Mouse (Mus musculus) lung, embryonic 16.5 days (tissue): ENCODE results near the gene Il12rb1. TPM values are rescaled to one million over a fixed set of nuclear protein-coding genes. Genes with fewer than 3 reads are reported as not detected.

Source experiments
- ATAC-seq: fragments of 200-750 bp; cut with Nextera tagmentation; 2 replicates; pipeline ENCODE4 v1.8.0; 2017; ENCODE audit warnings: low read depth, mild to moderate bottlenecking, moderate library complexity
- H3K27ac ChIP-seq: fragments of 300-500 bp; sonication (generic); 2 replicates; pipeline ENCODE4 v1.5.1; 2014; ENCODE audit warnings: mild to moderate bottlenecking, control low read depth, low read length
- H3K27me3 ChIP-seq: fragments of 300-500 bp; sonication (generic); 2 replicates; pipeline ENCODE4 v1.6.1; 2014; ENCODE audit warnings: low read depth, low read length, mixed read lengths; ENCODE audit not compliant: control insufficient read depth, insufficient read depth
- H3K36me3 ChIP-seq: fragments of 300-500 bp; sonication (generic); 2 replicates; pipeline ENCODE4 v1.6.1; 2014; ENCODE audit warnings: low read length; ENCODE audit not compliant: control insufficient read depth, insufficient read depth
- H3K4me1 ChIP-seq: fragments of 300-500 bp; sonication (generic); replicated peaks from 2 replicates; pipeline ENCODE4 v1.6.1; 2014; ENCODE audit warnings: low read length, mixed read lengths; ENCODE audit not compliant: control insufficient read depth, insufficient read depth
- H3K4me2 ChIP-seq: fragments of 300-500 bp; sonication (generic); 2 replicates; pipeline ENCODE4 v1.6.1; 2014; ENCODE audit warnings: low read depth, low read length, control low read depth
- H3K4me3 ChIP-seq: fragments of 300-500 bp; sonication (generic); 2 replicates; pipeline ENCODE4 v1.5.1; 2014; ENCODE audit warnings: mild to moderate bottlenecking, low read length, control low read depth
- H3K9ac ChIP-seq: fragments of 300-500 bp; sonication (generic); 2 replicates; pipeline ENCODE4 v1.6.1; 2014; ENCODE audit warnings: low read length, control low read depth
- H3K9me3 ChIP-seq: fragments of 300-500 bp; sonication (generic); 2 replicates; pipeline ENCODE4 v1.6.1; 2016; ENCODE audit warnings: low read length; ENCODE audit not compliant: control insufficient read depth
- WGBS: fragments of 180-500 bp; shearing (Covaris S2); extraction: QIAGEN DNeasy Blood & Tissue Kit; methylation state at CpG from one replicate; pipeline ENCODE4 v1.1.7; 2014; 5-methylcytosine and 5-hydroxymethylcytosine counted together
- polyA plus RNA-seq: library from polyadenylated mRNA; unstranded; fragments of >200 nt; fragmentation: Nextera tagmentation; extraction: Ambion mirVana; gene quantifications from 2 replicates; pipeline ENCODE4 v1.2.1, GENCODE M21; 2015

The Il12rb1 gene
- polyA plus RNA-seq, 1 experiment from 2014 or later: 0.24 TPM

DNA sequence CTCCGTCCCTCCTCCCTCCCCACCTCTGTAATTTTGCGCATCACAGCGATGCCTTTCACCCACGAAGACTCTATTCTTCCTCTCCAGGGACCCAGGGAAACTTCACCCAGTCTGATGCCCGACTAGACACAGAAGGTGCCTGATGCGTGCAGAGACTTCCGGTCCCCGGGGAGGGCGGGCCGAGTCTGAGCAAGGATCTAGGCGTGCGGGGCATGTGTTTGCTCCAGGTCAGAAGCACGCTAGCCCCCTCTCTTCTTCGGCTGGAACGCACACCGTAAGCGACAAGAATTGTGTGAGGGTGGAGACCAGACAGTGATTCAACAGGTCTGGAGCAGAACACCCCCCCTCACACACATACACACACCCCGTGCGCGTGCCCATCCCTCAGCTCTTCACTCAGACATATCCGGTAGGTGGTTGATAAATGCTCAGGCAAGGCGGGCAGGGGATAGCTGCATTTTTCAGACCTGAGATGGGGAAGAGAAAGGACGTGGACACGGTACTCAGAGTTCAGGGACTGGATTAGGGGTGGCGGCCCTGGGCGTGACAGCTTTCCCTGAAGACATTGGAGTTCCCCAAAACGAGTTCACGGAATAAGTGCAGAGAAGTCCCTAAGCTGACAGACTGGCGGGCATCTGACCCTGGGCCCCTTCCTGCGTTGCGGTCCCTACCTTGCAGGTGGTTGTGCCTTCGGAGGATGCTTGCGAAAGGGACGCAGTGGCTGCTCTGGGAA lies 42.2 kb upstream of the Il12rb1 start:
- H3K27me3 ChIP-seq: no peaks in the 10 kb centered on the region
- peaks cover 10% of the 10 kb centered on the region for H3K36me3 ChIP-seq
- peak overlapping the region; percentile 57 for H3K4me3 ChIP-seq
- H3K27ac ChIP-seq: peak overlapping the region; percentile 60
- peak overlapping the region; percentile 73 for H3K9ac ChIP-seq
- ATAC-seq: 0 out of 2 replicates have a peak, but pooled peaks have one; percentile 3
- H3K4me2 ChIP-seq: peak overlapping the region; percentile 95
- H3K4me1 ChIP-seq: peaks cover 13% of the 10 kb centered on the region
- no peaks in the 10 kb centered on the region for H3K9me3 ChIP-seq
- under 1% methylated on average over 34 of the region's 34 CpGs for WGBS

DNA sequence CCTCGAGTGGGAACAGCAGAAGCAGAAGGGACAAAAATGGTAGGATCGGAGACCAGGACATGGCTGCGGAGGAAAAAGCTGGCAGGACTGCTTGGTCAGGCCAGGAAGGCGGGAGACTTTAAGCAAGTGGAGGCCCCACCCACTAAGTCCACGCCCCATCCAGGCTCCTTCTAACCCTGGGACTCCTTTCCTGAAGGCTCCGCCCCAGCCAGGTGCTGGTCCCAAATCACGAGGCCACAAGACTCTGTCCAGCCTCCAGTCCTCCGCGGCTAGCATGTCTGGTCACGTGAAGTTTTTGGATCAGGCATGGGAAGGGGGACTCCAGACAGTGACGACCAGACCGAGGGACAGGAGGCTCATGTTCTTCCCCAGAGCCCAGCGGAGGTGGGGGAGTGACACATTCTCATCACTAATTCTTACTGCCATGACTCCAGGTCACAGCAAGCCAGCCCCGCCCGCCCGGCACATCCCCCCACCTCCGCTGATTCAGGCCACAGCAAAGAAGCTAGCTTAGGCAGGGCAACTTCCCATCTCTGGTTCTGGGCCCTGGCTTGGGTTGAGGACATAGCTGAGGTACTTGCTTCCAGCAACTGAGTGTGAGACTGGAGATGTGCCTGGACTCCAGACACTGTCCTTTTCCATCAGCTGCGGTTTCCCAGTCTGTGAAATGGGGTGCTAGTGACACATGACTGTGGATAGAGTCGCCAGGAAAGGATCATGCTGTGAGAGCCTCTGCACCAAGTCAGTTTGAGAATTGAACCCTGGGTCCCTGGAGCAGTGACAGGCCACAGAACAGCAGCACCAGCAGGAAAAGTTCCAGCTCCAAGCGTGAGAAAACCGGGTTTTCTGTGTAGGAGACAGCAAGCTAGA lies 41.4 kb upstream of the Il12rb1 start:
- peaks cover 13% of the 10 kb centered on the region for H3K4me1 ChIP-seq
- peak overlapping the region; percentile 60 for H3K27ac ChIP-seq
- ATAC-seq: peak; percentile 67
- peak overlapping the region; percentile 73 for H3K9ac ChIP-seq
- H3K27me3 ChIP-seq: no peaks in the 10 kb centered on the region
- WGBS: 7% methylated on average over 21 of the region's 21 CpGs
- H3K4me3 ChIP-seq: peak overlapping the region; percentile 57
- no peaks in the 10 kb centered on the region for H3K9me3 ChIP-seq
- H3K4me2 ChIP-seq: peak overlapping the region; percentile 95
- H3K36me3 ChIP-seq: peaks cover 13% of the 10 kb centered on the region

GRCm38 (mm10) chr8:70767503-70767902 lies 40.7 kb upstream of the Il12rb1 start:
- Histone ChIP-seq H3K9me3 (no peaks in the 10 kb centered on the region), H3K4me1 (peaks cover 15% of the 10 kb centered on the region), H3K9ac (no peak overlapping the region), H3K27me3 (no peaks in the 10 kb centered on the region), H3K36me3 (peaks cover 18% of the 10 kb centered on the region), H3K4me3 (no peak overlapping the region), H3K27ac (no peak overlapping the region), H3K4me2 (no peak overlapping the region)
- no peak for ATAC-seq
- 78% methylated on average over 6 of the region's 6 CpGs for WGBS

GRCm38 (mm10) chr8:70768231-70768776 lies 39.9 kb upstream of the Il12rb1 start:
- Histone ChIP-seq H3K27ac (no peak overlapping the region), H3K4me2 (no peak overlapping the region), H3K27me3 (no peaks in the 10 kb centered on the region), H3K4me1 (peaks cover 23% of the 10 kb centered on the region), H3K9ac (no peak overlapping the region), H3K4me3 (no peak overlapping the region), H3K9me3 (no peaks in the 10 kb centered on the region), H3K36me3 (peaks cover 18% of the 10 kb centered on the region)
- 90% methylated on average over 32 of the region's 32 CpGs for WGBS
- no peak for ATAC-seq

DNA sequence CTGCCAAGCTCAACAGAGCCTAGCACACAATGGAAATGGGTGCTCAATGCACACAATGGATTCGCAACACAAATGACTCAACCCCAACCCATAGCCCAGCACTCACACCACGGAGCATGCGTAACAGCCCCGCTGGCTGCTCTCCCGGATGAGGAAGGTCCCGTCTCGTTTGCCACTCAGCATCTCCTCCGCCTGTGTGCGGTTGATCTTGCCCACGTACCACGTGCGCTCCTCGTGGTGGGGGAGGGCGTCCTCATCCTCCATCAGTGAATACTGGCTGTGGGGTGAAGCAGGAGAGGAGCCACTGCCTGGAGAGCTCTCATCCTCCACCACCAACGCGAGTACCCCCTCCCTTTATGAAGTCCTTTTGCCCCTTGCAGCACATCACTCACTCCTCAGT lies 39.3 kb upstream of the Il12rb1 start:
- WGBS: 82% methylated on average over 16 of the region's 16 CpGs
- H3K9me3 ChIP-seq: no peaks in the 10 kb centered on the region
- H3K9ac ChIP-seq: no peak overlapping the region
- no peak overlapping the region for H3K27ac ChIP-seq
- ATAC-seq: no peak
- peaks cover 18% of the 10 kb centered on the region for H3K36me3 ChIP-seq
- no peak overlapping the region for H3K4me2 ChIP-seq
- H3K4me3 ChIP-seq: no peak overlapping the region
- no peaks in the 10 kb centered on the region for H3K27me3 ChIP-seq
- peaks cover 30% of the 10 kb centered on the region for H3K4me1 ChIP-seq

GRCm38 (mm10) chr8:70769359-70769758 lies 38.9 kb upstream of the Il12rb1 start:
- H3K27ac ChIP-seq: no peak overlapping the region
- H3K9me3 ChIP-seq: no peaks in the 10 kb centered on the region
- H3K9ac ChIP-seq: no peak overlapping the region
- ATAC-seq: peak; percentile 41
- WGBS: 5% methylated on average over 26 of the region's 26 CpGs
- H3K27me3 ChIP-seq: no peaks in the 10 kb centered on the region
- H3K4me2 ChIP-seq: no peak overlapping the region
- peaks cover 19% of the 10 kb centered on the region for H3K36me3 ChIP-seq
- H3K4me3 ChIP-seq: no peak overlapping the region
- peaks cover 34% of the 10 kb centered on the region for H3K4me1 ChIP-seq

DNA sequence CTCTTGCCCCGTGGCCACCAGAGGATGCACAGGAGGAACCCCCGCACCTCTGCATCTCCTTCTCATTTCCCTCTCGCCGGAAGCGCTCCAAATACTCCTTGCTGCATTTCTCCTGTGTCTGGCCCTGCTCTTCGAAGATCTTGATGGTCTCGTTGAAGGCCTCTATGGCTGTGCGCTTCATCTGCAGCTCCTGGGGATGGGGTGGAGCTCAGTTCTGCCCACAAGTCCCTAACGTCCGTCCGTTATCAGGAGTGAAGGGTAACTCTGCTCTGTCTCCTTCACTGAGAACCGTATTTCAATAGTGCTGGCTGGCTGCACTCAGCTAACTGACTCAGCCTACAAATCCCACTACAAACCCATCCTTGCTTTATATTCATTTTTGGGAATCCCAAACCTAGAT lies 38.4 kb upstream of the Il12rb1 start:
- WGBS: 67% methylated on average over 12 of the region's 12 CpGs
- Histone ChIP-seq H3K27me3 (no peaks in the 10 kb centered on the region), H3K27ac (no peak overlapping the region), H3K4me1 (peaks cover 39% of the 10 kb centered on the region), H3K4me3 (no peak overlapping the region), H3K9me3 (no peaks in the 10 kb centered on the region), H3K9ac (no peak overlapping the region), H3K36me3 (peaks cover 23% of the 10 kb centered on the region), H3K4me2 (no peak overlapping the region)
- no peak for ATAC-seq

DNA sequence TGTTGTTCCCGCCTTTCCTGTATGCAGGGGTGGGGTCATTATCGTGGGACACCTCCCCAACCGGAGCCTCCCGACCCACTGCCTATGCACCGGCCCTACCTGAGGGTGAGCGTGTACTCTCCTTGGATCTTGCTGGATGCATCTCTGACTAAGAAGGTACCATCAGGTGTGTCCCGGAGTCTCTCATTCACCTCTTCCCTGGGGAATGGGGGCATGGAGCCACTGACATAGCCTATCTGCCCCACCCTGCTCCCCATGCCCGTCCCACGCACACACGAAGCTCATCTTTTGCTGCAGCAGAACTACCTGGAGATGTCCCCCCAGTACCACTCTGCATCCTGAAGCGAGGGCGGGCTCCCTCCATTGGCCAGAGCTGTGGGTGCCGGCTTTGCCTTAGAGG lies 37.5 kb upstream of the Il12rb1 start:
- Histone ChIP-seq H3K9ac (no peak overlapping the region), H3K27ac (no peak overlapping the region), H3K27me3 (no peaks in the 10 kb centered on the region), H3K4me1 (peaks cover 46% of the 10 kb centered on the region), H3K4me3 (no peak overlapping the region), H3K4me2 (no peak overlapping the region), H3K9me3 (no peaks in the 10 kb centered on the region), H3K36me3 (peaks cover 23% of the 10 kb centered on the region)
- no peak for ATAC-seq
- WGBS: 93% methylated on average over 13 of the region's 13 CpGs

- Histone ChIP-seq H3K9me3 (no peaks in the 10 kb centered on the region), H3K9ac (no peak overlapping the region), H3K4me2 (no peak overlapping the region), H3K4me3 (no peak overlapping the region), H3K27ac (no peak overlapping the region), H3K4me1 (peaks cover 44% of the 10 kb centered on the region), H3K36me3 (peaks cover 23% of the 10 kb centered on the region), H3K27me3 (no peaks in the 10 kb centered on the region)
- WGBS: 79% methylated on average over 7 of the region's 7 CpGs
- no peak for ATAC-seq
Observed at GRCm38 (mm10) chr8:70771217-70771616, 37.0 kb upstream of the Il12rb1 start.
